Comparison of ENCODE assay signal across 12 mouse cellular contexts in genomic region chr9:42097731-42098473, GRCm38 (mm10). TPM values are rescaled to one million over a fixed set of nuclear protein-coding genes. Genes with fewer than 3 reads are reported as not detected.
DNase-seq lines count a peak whose midpoint lies in the region; TF ChIP-seq lines count a peak whose summit lies in the region.
"Had no signal": no experiment of that assay in that cellular context is flagged by ENCODE, and none has a peak within 500 bp of the region (broad histone marks: within the 10 kb centered on the region; RNA-seq: fewer than 3 reads in every experiment).

No protein-coding gene starts in this region.

- H3K27ac ChIP-seq in left cerebral cortex, adult 2 months, result peak overlapping the region; percentile 8; the same call in 1 of the 2 replicates
- no peak overlapping the region for H3K27ac ChIP-seq in layer of hippocampus, adult 2 months
- H3K27ac ChIP-seq: forebrain, embryonic 15.5 days; hindbrain, embryonic 10.5 days had no signal

- DNase-seq in left cerebral cortex, adult 2 months (ENCODE audit: extremely low spot score in 1 of 2, low spot score in 2 of 2), result no peak
- no peak for DNase-seq in left cerebral cortex, adult 11 months (ENCODE audit: low spot score)
- DNase-seq in CD4-positive helper T cell, adult 2 months (ENCODE audit: low read depth, low spot score), result peak; percentile 62
- DNase-seq in R1 (ENCODE audit: low read depth, low spot score), result peak; percentile 86
- peak; percentile 58 for DNase-seq in skeletal muscle tissue, adult 2 months (ENCODE audit: low read depth, low spot score)
- DNase-seq in testis, postnatal 10 days (ENCODE audit: low spot score), result no peak
- DNase-seq in frontal cortex, postnatal 14 days (ENCODE audit: low spot score in 2 of 2), result no peak
- no peak for DNase-seq in layer of hippocampus, adult 2 months (ENCODE audit: low spot score in 2 of 2)
- DNase-seq: adrenal gland, postnatal 10 days; cerebellum, adult 11-12 months had no signal

- intact Hi-C loops in left cerebral cortex, adult 2 months (cut with DNase I), result no loop called here

- no peak for TF ChIP-seq CTCF in left cerebral cortex, adult 2 months (IDR thresholded peaks at IDR 0.05)
- TF ChIP-seq CTCF in layer of hippocampus, adult 2 months (conservative IDR thresholded peaks at IDR 0.05), result no peak

- H3K4me3 ChIP-seq in left cerebral cortex, adult 2 months, result no peak overlapping the region
- H3K4me3 ChIP-seq in layer of hippocampus, adult 2 months, result no peak overlapping the region
- H3K4me3 ChIP-seq: forebrain, embryonic 15.5 days; hindbrain, embryonic 10.5 days had no signal

RNA-seq across cellular contexts. Expression of gene Sorl1, which starts 26.2 kb away (rescaled TPM):
- total RNA-seq in left cerebral cortex, adult 2 months (2021), result 100 to 1,000 TPM; 238 to 239 TPM
- total RNA-seq in layer of hippocampus, adult 2 months (2021), result 100 to 1,000 TPM; 196 to 197 TPM

Comparison
In these comparisons a context has a peak if more than half of its experiments do, and no peak if none do; other contexts are left out.
1. DNase-seq: peak in CD4-positive helper T cell, adult 2 months (single experiment), R1 (single experiment) and skeletal muscle tissue, adult 2 months (single experiment); none in left cerebral cortex, adult 2 months (0 of 2), left cerebral cortex, adult 11 months (single experiment), testis, postnatal 10 days (single experiment), frontal cortex, postnatal 14 days (0 of 2) and layer of hippocampus, adult 2 months (0 of 2).